Mouse (Mus musculus): Measurements from ENCODE around the gene Ndufa10.

DNA sequence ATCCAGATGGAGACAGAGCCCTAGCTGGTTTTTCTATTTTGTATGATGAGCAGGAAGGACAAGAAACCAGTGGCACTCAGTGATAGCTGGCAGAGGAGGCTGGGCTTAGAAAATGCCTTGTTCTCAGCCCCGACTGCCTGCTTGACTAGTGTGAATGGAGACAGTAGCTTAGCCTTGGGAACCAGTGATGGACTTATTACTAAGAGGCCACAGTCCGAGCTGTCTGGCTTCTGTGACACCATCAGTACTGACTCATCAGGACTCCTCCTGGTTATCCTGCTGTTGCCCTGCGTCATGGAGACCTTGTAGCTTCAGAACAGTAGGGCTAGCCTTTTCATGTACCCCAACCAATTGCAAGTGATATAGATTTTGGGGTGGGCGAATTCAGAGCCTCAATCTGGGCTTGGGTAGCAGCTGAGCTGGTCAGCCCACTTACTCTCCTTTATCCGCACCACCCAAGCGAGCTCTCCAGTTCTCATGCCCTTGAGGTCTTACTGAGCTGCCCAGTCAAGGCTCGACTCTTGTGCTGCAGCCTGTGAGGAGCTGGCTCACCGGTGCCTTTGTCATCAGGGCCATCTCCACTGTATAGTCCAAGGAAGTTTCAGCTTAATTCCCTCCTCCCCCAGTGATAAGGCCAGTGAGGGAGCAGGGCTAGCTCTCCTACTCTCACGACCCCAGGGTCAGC is 33.5 kb downstream of the Ndufa10 start:
- TF ChIP-seq EP300 (IDR thresholded peaks at IDR 0.05; ENCODE audit: low read length) (no peak), CTCF (conservative IDR thresholded peaks at IDR 0.05 in 1 of 2, IDR thresholded peaks at IDR 0.05 in 1 of 2; ENCODE audit: low read depth in 2 of 2, low read length in 2 of 2) (no peak), POLR2A (IDR thresholded peaks at IDR 0.05; ENCODE audit: low read depth, low read length) (no peak), JUND (conservative IDR thresholded peaks at IDR 0.05; ENCODE audit: low read depth, low read length) (no peak), RCOR1 (conservative IDR thresholded peaks at IDR 0.05; ENCODE audit: low read depth, low read length) (no peak), MAX (IDR thresholded peaks at IDR 0.05; ENCODE audit: low read length) (no peak), ZKSCAN1 (IDR thresholded peaks at IDR 0.05; ENCODE audit: borderline replicate concordance, low read depth, low read length) (no peak), E2F4 (IDR thresholded peaks at IDR 0.05; ENCODE audit: insufficient replicate concordance, low read depth, low read length) (no peak), MAZ (IDR thresholded peaks at IDR 0.05; ENCODE audit: low read depth, low read length) (no peak), TCF12 (IDR thresholded peaks at IDR 0.05; ENCODE audit: low read depth, low read length) (no peak), ZNF384 (IDR thresholded peaks at IDR 0.05; ENCODE audit: low read depth, low read length) (no peak), NRF1 (IDR thresholded peaks at IDR 0.05; ENCODE audit: low read depth, low read length) (no peak)

All from CH12.LX (cell line).